In genomic region chr8:11098228-11098778, GRCm38 (mm10) we compare ENCODE assay signal across 8 mouse cellular contexts.
A peak's percentile ranks its signal among the peaks of the same experiment; 100 is the strongest.
DNase-seq lines count a peak whose midpoint lies in the region; ATAC-seq and TF ChIP-seq lines count a peak whose summit lies in the region.

No protein-coding gene starts in this region.

- TF ChIP-seq CTCF in layer of hippocampus, adult 2 months (conservative IDR thresholded peaks at IDR 0.05), result no peak
- TF ChIP-seq CTCF in stomach, postnatal 0 days (IDR thresholded peaks at IDR 0.05; ENCODE audit: low read depth), result no peak

- no peak overlapping the region for H3K4me2 ChIP-seq in kidney, embryonic 16.5 days (replicated peaks; ENCODE audit: low read depth, low read length)
- no peak overlapping the region for H3K4me2 ChIP-seq in stomach, postnatal 0 days (replicated peaks; ENCODE audit: low read depth)

- H3K27ac ChIP-seq in layer of hippocampus, adult 2 months, result peak overlapping the region; percentile 43; the same call in 1 of the 2 replicates
- no peak overlapping the region for H3K27ac ChIP-seq in kidney, embryonic 16.5 days (ENCODE audit: low read length)
- no peak overlapping the region for H3K27ac ChIP-seq in stomach, postnatal 0 days (replicated peaks)

- H3K36me3 ChIP-seq in kidney, embryonic 16.5 days (ENCODE audit: insufficient read depth, low read length), result no peaks in the 10 kb centered on the region
- no peaks in the 10 kb centered on the region for H3K36me3 ChIP-seq in stomach, postnatal 0 days (ENCODE audit: control insufficient read depth, insufficient read depth, low read length)

- H3K4me3 ChIP-seq in layer of hippocampus, adult 2 months, result no peak overlapping the region
- H3K4me3 ChIP-seq in kidney, embryonic 16.5 days (ENCODE audit: low read length), result no peak overlapping the region
- no peak overlapping the region for H3K4me3 ChIP-seq in stomach, postnatal 0 days (ENCODE audit: low read depth, low read length)

- H3K4me1 ChIP-seq in kidney, embryonic 16.5 days (ENCODE audit: insufficient read depth, low read length), result peaks cover 9% of the 10 kb centered on the region
- H3K4me1 ChIP-seq in stomach, postnatal 0 days (replicated peaks; ENCODE audit: control insufficient read depth, insufficient read depth), result no peaks in the 10 kb centered on the region

- no peak for TF ChIP-seq EP300 in stomach, postnatal 0 days (optimal IDR thresholded peaks at IDR 0.05)

- H3K9ac ChIP-seq in kidney, embryonic 16.5 days (replicated peaks; ENCODE audit: low read length), result no peak overlapping the region
- no peak overlapping the region for H3K9ac ChIP-seq in stomach, postnatal 0 days (ENCODE audit: low read length)

- ATAC-seq in kidney, embryonic 16.5 days (ENCODE audit: low FRiP score, low TSS enrichment), result peak; percentile 76
- ATAC-seq in stomach, postnatal 0 days (ENCODE audit: low FRiP score, low TSS enrichment), result no peak; the same call in 1 of the 2 replicates

- no peak for DNase-seq in layer of hippocampus, adult 2 months (ENCODE audit: low spot score in 2 of 2)
- DNase-seq in layer of hippocampus, adult 9-10 months (ENCODE audit: low spot score), result no peak
- DNase-seq in cerebellum, adult 8-10 months, result peak; percentile 59
- DNase-seq in heart, adult 8-10 months (ENCODE audit: low spot score), result peak; percentile 80
- peak; percentile 58 to 66 for DNase-seq in monocyte, adult 2 months (ENCODE audit: low read depth in 1 of 2, low spot score in 2 of 2)
- DNase-seq in stomach, postnatal 0 days (ENCODE audit: low spot score), result no peak
- no peak for DNase-seq in retina, postnatal 1 day

- no peaks in the 10 kb centered on the region for H3K27me3 ChIP-seq in kidney, embryonic 16.5 days (ENCODE audit: insufficient read depth, low read length)
- H3K27me3 ChIP-seq in stomach, postnatal 0 days (ENCODE audit: control insufficient read depth, insufficient read depth, low read length), result no peaks in the 10 kb centered on the region

- 14% methylated on average over 10 of the region's 10 CpGs for WGBS in kidney, embryonic 16.5 days
- WGBS in stomach, postnatal 0 days, result 51% methylated on average over 10 of the region's 10 CpGs

- H3K9me3 ChIP-seq in kidney, embryonic 16.5 days (ENCODE audit: low read length), result no peaks in the 10 kb centered on the region
- H3K9me3 ChIP-seq in stomach, postnatal 0 days (ENCODE audit: control insufficient read depth, low read length), result no peaks in the 10 kb centered on the region

Comparison
In these comparisons a context has a peak if more than half of its experiments do, and no peak if none do; other contexts are left out.
1. DNase-seq: peak in cerebellum, adult 8-10 months (single experiment), heart, adult 8-10 months (single experiment) and monocyte, adult 2 months (2 of 2); none in layer of hippocampus, adult 2 months (0 of 2), layer of hippocampus, adult 9-10 months (single experiment), stomach, postnatal 0 days (single experiment) and retina, postnatal 1 day (single experiment).